Mouse (Mus musculus) forebrain, embryonic 12.5 days (tissue): Measurements from ENCODE around the gene St8sia1. TPM values are rescaled to one million over a fixed set of nuclear protein-coding genes. Genes with fewer than 3 reads are reported as not detected.

Experiments
- ATAC-seq: fragments of 200-750 bp; cut with Nextera tagmentation; 2 replicates; pipeline ENCODE4 v1.8.0; 2017; ENCODE audit warnings: moderate TSS enrichment; ENCODE audit not compliant: low FRiP score
- H3K27ac ChIP-seq: fragments of 300-500 bp; sonication (generic); 2 replicates; pipeline ENCODE4 v1.5.1; 2016; ENCODE audit warnings: mild to moderate bottlenecking
- H3K27me3 ChIP-seq: fragments of 300-500 bp; sonication (generic); 2 replicates; pipeline ENCODE4 v1.6.1; 2016; ENCODE audit warnings: mild to moderate bottlenecking
- H3K36me3 ChIP-seq: fragments of 300-500 bp; sonication (generic); replicated peaks from 2 replicates; pipeline ENCODE4 v1.6.1; 2016; ENCODE audit warnings: mild to moderate bottlenecking
- H3K4me1 ChIP-seq: fragments of 300-500 bp; sonication (generic); 2 replicates; pipeline ENCODE4 v1.6.1; 2016
- H3K4me2 ChIP-seq: fragments of 300-500 bp; sonication (generic); 2 replicates; pipeline ENCODE4 v1.6.1; 2016; ENCODE audit warnings: mild to moderate bottlenecking, moderate library complexity
- H3K4me3 ChIP-seq: fragments of 300-500 bp; sonication (generic); replicated peaks from 2 replicates; pipeline ENCODE4 v1.5.1; 2016; ENCODE audit warnings: mild to moderate bottlenecking
- H3K9ac ChIP-seq: fragments of 300-500 bp; sonication (generic); 2 replicates; pipeline ENCODE4 v1.6.1; 2016; ENCODE audit warnings: mild to moderate bottlenecking
- H3K9me3 ChIP-seq: fragments of 300-500 bp; sonication (generic); 2 replicates; pipeline ENCODE4 v1.6.1; 2016
- WGBS: fragments of 180-500 bp; shearing (Covaris S2); methylation state at CpG from one replicate; pipeline ENCODE4 v1.1.7; 2016; 5-methylcytosine and 5-hydroxymethylcytosine counted together
- polyA plus RNA-seq: library from polyadenylated mRNA; unstranded; fragments of >200 nt; fragmentation: Nextera tagmentation; extraction: Ambion mirVana; gene quantifications from 2 replicates; pipeline ENCODE4 v1.2.1, GENCODE M21; 2016

St8sia1 gene
- polyA plus RNA-seq, 1 experiment from 2014 or later: 6.3 TPM

DNA sequence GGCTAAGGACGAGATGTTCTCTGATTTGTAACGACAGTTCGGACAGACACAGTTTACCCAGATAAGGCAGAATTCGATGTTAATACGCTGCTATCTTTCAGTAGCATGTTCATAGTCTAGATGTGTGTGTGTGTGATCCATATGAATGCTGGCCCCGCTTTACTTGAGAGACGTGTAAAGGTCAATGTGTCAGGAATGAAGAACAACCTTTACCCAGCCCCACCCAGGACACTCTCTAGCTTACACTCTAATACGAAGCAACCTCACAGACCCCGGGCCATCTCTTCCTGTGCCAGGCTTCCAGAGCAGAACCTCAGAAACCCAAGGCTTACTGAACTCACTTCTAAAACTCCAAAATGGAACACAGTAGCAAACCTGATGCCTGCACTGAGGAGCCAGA is 165.4 kb downstream of the St8sia1 start:
- H3K4me3 ChIP-seq: no peak overlapping the region
- no peak overlapping the region for H3K4me2 ChIP-seq
- H3K36me3 ChIP-seq: no peaks in the 10 kb centered on the region
- WGBS: 70% methylated on average over 9 of the region's 9 CpGs
- ATAC-seq: no peak
- H3K27ac ChIP-seq: no peak overlapping the region
- H3K9ac ChIP-seq: no peak overlapping the region
- H3K4me1 ChIP-seq: peaks cover 12% of the 10 kb centered on the region
- no peaks in the 10 kb centered on the region for H3K9me3 ChIP-seq
- peaks cover 3% of the 10 kb centered on the region; the same call in 1 of the 2 replicates for H3K27me3 ChIP-seq

DNA sequence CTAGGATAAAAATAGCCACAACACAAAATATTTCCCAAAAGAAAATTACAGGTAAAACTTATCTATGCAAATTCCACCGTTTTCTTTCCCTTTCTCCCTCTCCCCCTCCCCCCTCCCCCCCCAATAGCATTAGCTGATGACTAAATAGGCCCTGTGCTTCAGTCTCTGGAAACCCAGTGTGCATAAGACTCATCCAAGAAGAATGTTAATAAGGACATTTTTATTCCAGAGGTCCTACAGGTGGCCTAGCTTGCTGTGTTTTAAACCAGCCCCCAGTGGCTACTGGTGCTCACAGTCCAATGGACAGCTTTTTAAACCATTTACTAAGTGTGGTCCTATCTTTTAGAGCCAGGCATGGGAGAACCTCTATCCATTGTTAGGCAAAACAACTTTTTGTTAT is 166.3 kb downstream of the St8sia1 start:
- Histone ChIP-seq H3K4me1 (peaks cover 20% of the 10 kb centered on the region), H3K36me3 (no peaks in the 10 kb centered on the region), H3K27me3 (peaks cover 8% of the 10 kb centered on the region), H3K4me3 (no peak overlapping the region), H3K9me3 (no peaks in the 10 kb centered on the region), H3K27ac (no peak overlapping the region), H3K4me2 (no peak overlapping the region), H3K9ac (no peak overlapping the region)
- ATAC-seq: no peak
- WGBS: 71% methylated on average over 1 of the region's 1 CpGs

DNA sequence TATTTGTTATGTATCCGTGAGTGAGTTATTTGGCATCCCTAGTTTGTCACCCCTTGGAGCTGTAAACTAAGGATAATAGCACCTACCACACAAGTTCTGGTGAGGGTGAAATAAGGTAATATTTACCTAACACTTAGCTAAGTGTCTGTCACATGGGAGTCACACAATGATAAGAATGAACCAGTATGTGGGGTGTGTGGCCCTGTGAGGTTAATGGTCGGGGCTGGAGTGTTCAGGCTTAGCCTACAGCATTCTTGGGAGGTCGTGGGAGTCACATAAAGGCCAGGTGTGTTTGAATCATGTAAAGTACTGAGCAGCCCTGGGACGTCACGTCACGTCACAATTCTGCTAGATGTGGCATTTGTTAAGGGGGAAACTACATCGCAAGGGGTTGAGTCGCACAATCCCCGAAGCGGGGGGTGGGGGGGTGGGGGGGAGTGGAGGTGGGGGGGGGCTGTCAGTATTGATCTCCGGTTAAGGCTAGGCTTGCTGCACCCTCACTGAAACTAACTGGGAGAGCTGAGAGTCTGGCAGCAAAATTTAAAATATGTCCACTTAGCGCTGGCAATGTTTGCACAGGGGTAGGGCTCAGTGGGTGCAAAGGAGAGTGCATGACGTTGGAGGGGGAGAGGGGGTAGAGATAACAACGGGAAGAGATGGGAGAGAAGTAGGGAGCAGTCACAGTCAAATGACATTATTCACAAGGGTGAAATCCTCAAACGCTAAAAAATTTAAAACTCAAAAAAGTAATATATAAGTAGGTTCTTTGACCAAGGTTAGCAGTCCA is 168.4 kb downstream of the St8sia1 start:
- Histone ChIP-seq H3K9me3 (no peaks in the 10 kb centered on the region), H3K27me3 (peaks cover 5% of the 10 kb centered on the region), H3K27ac (no peak overlapping the region), H3K36me3 (no peaks in the 10 kb centered on the region), H3K9ac (no peak overlapping the region), H3K4me1 (peaks cover 21% of the 10 kb centered on the region), H3K4me2 (no peak overlapping the region), H3K4me3 (no peak overlapping the region)
- WGBS: 85% methylated on average over 15 of the region's 15 CpGs
- no peak for ATAC-seq

DNA sequence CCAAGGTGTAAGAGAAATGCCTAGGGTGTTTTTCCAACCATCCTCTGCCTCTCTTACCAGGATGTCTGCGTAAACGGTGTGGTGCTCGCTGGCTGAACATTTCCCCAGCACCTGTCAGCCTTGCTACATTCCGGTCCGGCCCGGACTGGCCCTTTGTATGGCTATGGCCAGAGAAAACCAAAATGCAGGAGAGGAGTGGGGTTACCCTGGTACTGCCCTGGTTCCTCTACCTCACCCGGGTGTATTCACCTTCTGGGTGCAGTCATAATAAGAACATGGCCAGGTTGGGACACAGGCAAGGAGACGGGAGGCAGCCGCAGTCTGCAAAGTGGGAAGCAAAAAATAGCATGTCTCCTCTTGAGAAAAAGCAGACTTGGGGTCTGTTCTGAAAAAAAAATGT is 169.2 kb downstream of the St8sia1 start:
- ATAC-seq: no peak
- Histone ChIP-seq H3K4me1 (peaks cover 21% of the 10 kb centered on the region), H3K9ac (no peak overlapping the region), H3K9me3 (no peaks in the 10 kb centered on the region), H3K4me2 (no peak overlapping the region), H3K4me3 (no peak overlapping the region), H3K27me3 (peaks cover 5% of the 10 kb centered on the region), H3K27ac (no peak overlapping the region), H3K36me3 (no peaks in the 10 kb centered on the region)
- WGBS: 96% methylated on average over 9 of the region's 9 CpGs

DNA sequence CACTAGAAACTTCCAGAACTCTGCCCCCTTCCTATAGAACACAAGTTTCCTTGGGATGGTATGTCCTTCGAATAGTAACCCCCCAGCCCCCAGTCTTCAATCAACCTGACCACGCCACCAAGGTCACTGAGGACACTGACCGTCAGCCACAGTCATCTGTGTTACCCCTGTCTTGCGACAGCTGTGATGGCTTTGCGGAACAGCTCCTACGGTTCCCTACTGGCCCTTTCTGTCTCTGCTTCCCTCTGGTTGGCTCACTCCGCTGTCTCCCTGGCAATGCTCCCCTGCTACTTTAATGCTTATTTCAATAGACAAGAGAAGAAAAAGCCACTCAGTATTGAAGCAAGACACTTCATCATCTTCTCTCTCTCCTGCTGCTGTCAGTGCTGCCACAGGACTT is 170.8 kb downstream of the St8sia1 start:
- 0 out of 2 replicates have a peak, but pooled peaks have one; percentile 36 for ATAC-seq
- Histone ChIP-seq H3K4me1 (peaks cover 21% of the 10 kb centered on the region), H3K27me3 (peaks cover 5% of the 10 kb centered on the region), H3K36me3 (no peaks in the 10 kb centered on the region), H3K9me3 (no peaks in the 10 kb centered on the region), H3K9ac (no peak overlapping the region), H3K4me2 (no peak overlapping the region), H3K4me3 (no peak overlapping the region), H3K27ac (no peak overlapping the region)
- WGBS: 44% methylated on average over 7 of the region's 7 CpGs

DNA sequence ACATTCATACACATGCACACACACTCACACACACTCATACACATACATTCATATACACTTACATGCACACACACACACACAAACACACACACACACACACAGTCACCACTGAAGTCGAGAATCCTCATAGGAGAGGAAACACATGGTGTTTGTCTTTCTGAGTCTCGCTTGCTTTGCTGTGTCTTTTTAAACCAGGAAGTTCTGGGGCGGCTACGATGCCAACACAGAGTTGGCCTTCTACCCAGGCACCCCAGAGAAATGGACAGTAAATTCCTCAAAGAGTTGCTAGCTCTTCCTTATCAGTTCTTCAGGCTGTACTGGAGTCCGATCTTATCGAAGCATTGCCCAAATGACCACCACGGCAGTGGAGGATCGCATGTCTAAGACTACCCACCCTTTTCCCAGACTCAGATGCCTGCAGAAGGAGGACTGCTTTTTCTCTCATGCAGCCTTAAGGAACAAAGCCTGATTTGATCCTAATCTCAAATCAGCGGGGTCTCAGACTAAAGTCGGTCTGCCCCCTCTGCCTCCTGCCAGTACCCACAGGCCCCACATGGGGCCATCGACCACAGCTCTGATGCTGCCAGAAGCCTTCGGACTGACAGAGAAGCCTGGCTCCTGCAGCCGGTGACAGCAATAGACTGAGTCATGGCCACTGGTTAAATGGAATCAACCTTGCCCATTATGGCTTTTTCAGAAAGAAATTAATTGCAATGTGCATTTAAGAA is 171.8 kb downstream of the St8sia1 start:
- Histone ChIP-seq H3K4me3 (no peak overlapping the region), H3K9ac (no peak overlapping the region), H3K9me3 (no peaks in the 10 kb centered on the region), H3K36me3 (no peaks in the 10 kb centered on the region), H3K4me1 (peaks cover 22% of the 10 kb centered on the region), H3K27ac (no peak overlapping the region), H3K27me3 (peaks cover 5% of the 10 kb centered on the region), H3K4me2 (no peak overlapping the region)
- no peak for ATAC-seq
- 45% methylated on average over 13 of the region's 13 CpGs for WGBS

DNA sequence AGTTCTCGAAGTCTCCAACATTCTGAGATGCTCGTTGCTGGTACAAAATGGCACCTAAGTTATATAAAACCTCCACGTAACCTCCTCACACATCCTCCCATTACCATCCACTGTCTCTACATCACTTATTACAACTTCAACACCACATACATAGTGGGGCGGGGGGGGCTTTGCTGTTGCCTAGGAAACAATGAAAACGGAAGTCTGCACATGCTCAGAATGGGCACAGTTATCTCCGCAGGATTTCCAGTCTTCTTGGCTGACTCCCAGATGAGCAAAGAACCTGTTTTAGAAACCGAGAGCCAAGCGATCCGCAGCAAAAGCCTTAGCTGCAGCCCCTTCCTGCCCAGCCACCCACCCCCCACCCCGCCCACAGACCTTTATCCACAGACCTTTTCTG is 174.5 kb downstream of the St8sia1 start:
- H3K9ac ChIP-seq: no peak overlapping the region
- H3K36me3 ChIP-seq: no peaks in the 10 kb centered on the region
- H3K27ac ChIP-seq: no peak overlapping the region
- WGBS: 88% methylated on average over 10 of the region's 10 CpGs
- ATAC-seq: no peak
- no peak overlapping the region for H3K4me3 ChIP-seq
- peaks cover 22% of the 10 kb centered on the region for H3K4me1 ChIP-seq
- no peaks in the 10 kb centered on the region for H3K9me3 ChIP-seq
- H3K27me3 ChIP-seq: peaks cover 5% of the 10 kb centered on the region; the same call in 1 of the 2 replicates
- no peak overlapping the region for H3K4me2 ChIP-seq

DNA sequence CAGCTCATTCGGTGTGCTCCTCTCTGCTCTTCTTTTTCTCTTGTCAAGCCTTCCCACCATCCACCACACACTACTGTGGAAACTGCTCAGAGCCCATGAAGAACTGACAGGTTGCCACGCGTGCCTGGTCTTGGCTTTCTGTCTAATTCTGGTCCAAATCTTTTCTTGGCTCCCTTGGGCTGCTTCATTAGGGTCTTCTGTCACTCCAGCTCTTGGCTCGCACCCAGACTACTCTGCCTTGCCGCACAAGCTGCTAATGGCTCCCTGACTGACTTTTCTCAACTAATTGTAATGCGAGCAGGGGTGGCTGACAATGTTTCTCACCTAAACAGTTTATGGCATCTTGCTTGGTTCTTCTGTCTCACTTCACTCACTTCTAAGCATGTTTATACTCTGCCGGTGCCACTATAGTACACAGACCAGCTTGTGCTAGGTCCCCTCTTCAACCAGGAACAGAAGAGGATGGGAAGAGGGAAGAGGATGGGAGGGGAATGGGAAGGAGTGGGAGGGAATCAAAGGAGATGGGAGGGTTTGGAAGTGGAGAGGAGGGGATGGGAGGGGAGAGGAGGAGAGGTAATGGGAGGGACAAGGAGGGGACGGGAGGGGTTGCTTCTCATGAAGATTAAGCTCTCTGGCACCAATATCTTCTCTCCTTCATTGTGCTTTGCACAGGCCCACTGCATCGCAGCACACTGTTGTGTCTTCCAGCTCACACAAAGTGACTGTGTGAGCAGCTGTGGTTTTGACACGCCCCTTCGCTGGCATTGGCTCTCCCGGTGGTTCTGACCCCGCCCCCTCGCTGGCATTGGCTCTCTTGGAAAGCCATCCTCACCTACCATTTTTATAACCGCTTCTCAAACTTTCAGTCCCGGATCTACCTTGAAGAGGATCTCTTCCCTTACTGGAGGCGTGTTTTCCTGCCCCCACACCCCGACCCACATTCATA is 175.9 kb downstream of the St8sia1 start:
- H3K27me3 ChIP-seq: peaks cover 6% of the 10 kb centered on the region
- H3K4me3 ChIP-seq: no peak overlapping the region
- ATAC-seq: no peak; the same call in 1 of the 2 replicates
- no peaks in the 10 kb centered on the region for H3K36me3 ChIP-seq
- H3K9ac ChIP-seq: no peak overlapping the region
- H3K4me2 ChIP-seq: no peak overlapping the region
- WGBS: 59% methylated on average over 18 of the region's 18 CpGs
- H3K27ac ChIP-seq: no peak overlapping the region
- peaks cover 17% of the 10 kb centered on the region for H3K4me1 ChIP-seq
- no peaks in the 10 kb centered on the region for H3K9me3 ChIP-seq

DNA sequence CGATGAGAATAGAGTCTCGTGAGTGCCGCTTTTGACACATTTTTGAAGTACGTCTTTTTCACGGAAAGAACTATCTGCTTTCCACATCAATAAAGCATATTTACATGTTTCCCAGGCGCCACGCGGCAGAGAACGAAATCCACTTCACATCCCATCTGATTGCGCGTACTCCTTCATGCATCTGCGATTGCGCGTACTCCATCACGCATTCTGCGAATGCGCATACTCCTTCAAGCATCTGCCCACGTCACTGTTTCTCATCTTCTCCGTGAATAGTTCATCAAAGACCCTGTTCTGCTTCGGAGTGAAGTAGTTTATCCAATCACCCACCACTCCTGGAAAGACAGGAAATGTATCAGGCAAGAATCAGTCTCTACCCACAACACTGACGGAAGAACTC is 178.1 kb downstream of the St8sia1 start:
- WGBS: 88% methylated on average over 21 of the region's 21 CpGs

DNA sequence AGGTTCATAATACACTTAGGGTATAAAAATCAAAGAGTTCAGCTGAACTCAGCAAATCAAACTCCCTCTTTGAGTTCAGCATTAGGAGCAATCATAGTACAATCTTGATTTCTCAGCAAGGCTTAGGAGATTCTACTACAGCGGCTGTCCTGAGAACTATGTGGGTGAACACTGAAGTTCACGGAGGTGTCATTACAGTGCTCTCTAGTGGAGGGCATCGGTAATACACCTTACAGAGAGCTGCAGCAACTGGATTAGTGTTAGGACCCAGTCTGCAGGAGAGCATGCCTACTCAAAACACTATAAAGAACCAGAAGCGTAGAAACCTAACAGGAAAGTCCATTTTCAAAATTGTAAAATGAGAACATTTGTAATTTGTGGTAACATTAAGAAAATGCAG is 178.9 kb downstream of the St8sia1 start:
- 38% methylated on average over 4 of the region's 4 CpGs for WGBS
- no peak overlapping the region for H3K9ac ChIP-seq

More for the DNA sequence above, 178.1 kb downstream of the St8sia1 start:
- Histone ChIP-seq H3K9ac (no peak overlapping the region), H3K36me3 (no peaks in the 10 kb centered on the region), H3K9me3 (no peaks in the 10 kb centered on the region), H3K4me3 (no peak overlapping the region), H3K27me3 (peaks cover 15% of the 10 kb centered on the region), H3K27ac (no peak overlapping the region), H3K4me1 (peaks cover 9% of the 10 kb centered on the region; the same call in 1 of the 2 replicates), H3K4me2 (no peak overlapping the region)
- no peak for ATAC-seq

DNA sequence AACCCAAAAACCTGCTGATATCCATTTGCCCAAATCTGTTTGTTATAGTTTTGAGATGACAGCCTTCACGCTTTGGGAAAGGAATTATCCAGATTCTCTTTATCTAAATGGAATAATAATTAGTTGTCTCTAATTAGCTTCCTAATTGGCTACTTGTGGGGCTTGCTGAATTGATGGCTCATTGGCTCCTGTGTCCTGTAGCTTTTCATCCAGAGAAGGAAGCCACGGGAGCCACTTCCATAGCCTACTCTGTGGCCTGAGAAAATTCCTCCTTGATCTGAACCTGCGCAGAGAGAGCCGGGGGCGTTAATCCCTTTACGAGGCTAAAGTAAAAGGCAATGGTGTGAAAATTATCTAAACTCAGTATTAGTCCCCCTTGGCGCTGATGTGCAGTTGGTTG is 183.0 kb downstream of the St8sia1 start:
- ATAC-seq: peak; percentile 57; the same call in 1 of the 2 replicates

More for the DNA sequence above, 178.9 kb downstream of the St8sia1 start:
- H3K27ac ChIP-seq: no peak overlapping the region
- peaks cover 15% of the 10 kb centered on the region for H3K27me3 ChIP-seq
- H3K4me2 ChIP-seq: no peak overlapping the region
- peaks cover 14% of the 10 kb centered on the region for H3K4me1 ChIP-seq
- no peaks in the 10 kb centered on the region for H3K36me3 ChIP-seq
- H3K9me3 ChIP-seq: no peaks in the 10 kb centered on the region
- H3K4me3 ChIP-seq: no peak overlapping the region
- ATAC-seq: no peak

More for the DNA sequence above, 183.0 kb downstream of the St8sia1 start:
- no peak overlapping the region for H3K4me3 ChIP-seq
- WGBS: 17% methylated on average over 7 of the region's 7 CpGs
- H3K9me3 ChIP-seq: no peaks in the 10 kb centered on the region
- peaks cover 15% of the 10 kb centered on the region for H3K27me3 ChIP-seq
- peak overlapping the region; percentile 14; the same call in 1 of the 2 replicates for H3K27ac ChIP-seq
- H3K36me3 ChIP-seq: 0 out of 2 replicates have a peak, but pooled peaks cover 4% of the 10 kb centered on the region
- H3K9ac ChIP-seq: no peak overlapping the region
- no peak overlapping the region for H3K4me2 ChIP-seq
- peaks cover 18% of the 10 kb centered on the region for H3K4me1 ChIP-seq
